Mouse (Mus musculus): Measurements from ENCODE around the gene Sez6l2.
A peak's percentile ranks its signal among the peaks of the same experiment; 100 is the strongest.

- TF ChIP-seq POLR2A (IDR thresholded peaks at IDR 0.05; ENCODE audit: insufficient read length, low read depth) (no peak), TCF12 (IDR thresholded peaks at IDR 0.05; ENCODE audit: insufficient read depth, poor library complexity, severe bottlenecking) (no peak), USF1 (IDR thresholded peaks at IDR 0.05; ENCODE audit: low read depth) (no peak), REST (IDR thresholded peaks at IDR 0.05; ENCODE audit: insufficient read depth, insufficient read length) (no peak), POLR2AphosphoS2 (IDR thresholded peaks at IDR 0.05; ENCODE audit: insufficient read length, low read depth) (peak; percentile 56)
Measured at GRCm38 (mm10) chr7:126986319-126986718, 36.0 kb downstream of the Sez6l2 start.
